Mouse (Mus musculus): ENCODE results near the gene Rsph4a.

- no peak for TF ChIP-seq CTCF (IDR thresholded peaks at IDR 0.05; ENCODE audit: control insufficient read depth, insufficient read depth, low read length)
- no peak for TF ChIP-seq POLR2A (IDR thresholded peaks at IDR 0.05; ENCODE audit: borderline replicate concordance, control insufficient read depth, low read depth, low read length)
These were observed 47.5 kb upstream of the Rsph4a start, which contains the start of gene Sult3a1 for GRCm38 (mm10) chr10:33857421-33857820.

Measured in bone marrow, adult 2 months (tissue).